9 mouse cellular contexts compared by ENCODE assay signal in genomic region chr15:81355146-81355761, GRCm38 (mm10). TPM values are rescaled to one million over a fixed set of nuclear protein-coding genes. Genes with fewer than 3 reads are reported as not detected.
DNase-seq lines count a peak whose midpoint lies in the region; ATAC-seq lines count a peak whose summit lies in the region.
"Had no signal": no experiment of that assay in that cellular context is flagged by ENCODE, and none has a peak within 500 bp of the region (broad histone marks: within the 10 kb centered on the region; RNA-seq: fewer than 3 reads in every experiment).

No protein-coding gene starts in this region.

- 0 out of 2 replicates have a peak, but pooled peaks have one; percentile 41 for ATAC-seq in intestine, embryonic 16.5 days
- no peak for ATAC-seq in hindbrain, embryonic 14.5 days (ENCODE audit: low FRiP score)

- no peaks in the 10 kb centered on the region for H3K27me3 ChIP-seq in intestine, embryonic 16.5 days (replicated peaks; ENCODE audit: control insufficient read depth, insufficient read depth, low read length)
- H3K27me3 ChIP-seq in hindbrain, embryonic 14.5 days (ENCODE audit: control insufficient read depth, insufficient read depth, low read length): no peaks in the 10 kb centered on the region
- H3K27me3 ChIP-seq: embryonic facial prominence, embryonic 12.5 days had no signal

- intact Hi-C loops in heart, postnatal 25 days (cut with DNase I): no loop called here

- 60% methylated on average over 3 of the region's 3 CpGs for WGBS in intestine, embryonic 16.5 days
- WGBS in hindbrain, embryonic 14.5 days: 65% methylated on average over 3 of the region's 3 CpGs

- H3K4me1 ChIP-seq in intestine, embryonic 16.5 days (ENCODE audit: control insufficient read depth, insufficient read depth, low read length): 0 out of 2 replicates have a peak, but pooled peaks cover 7% of the 10 kb centered on the region
- peaks cover 21% of the 10 kb centered on the region for H3K4me1 ChIP-seq in hindbrain, embryonic 14.5 days (replicated peaks; ENCODE audit: control insufficient read depth, insufficient read depth, low read length)

- H3K36me3 ChIP-seq in intestine, embryonic 16.5 days (ENCODE audit: control insufficient read depth, insufficient read depth, low read length): no peaks in the 10 kb centered on the region
- no peaks in the 10 kb centered on the region for H3K36me3 ChIP-seq in hindbrain, embryonic 14.5 days (replicated peaks; ENCODE audit: control insufficient read depth, insufficient read depth)
- H3K36me3 ChIP-seq: embryonic facial prominence, embryonic 12.5 days had no signal

- no peak overlapping the region for H3K27ac ChIP-seq in intestine, embryonic 16.5 days (ENCODE audit: low read length)
- H3K27ac ChIP-seq in hindbrain, embryonic 14.5 days: no peak overlapping the region
- H3K27ac ChIP-seq: embryonic facial prominence, embryonic 12.5 days had no signal

- DNase-seq in heart, adult 8-10 months (ENCODE audit: low spot score): peak; percentile 19
- DNase-seq in heart, postnatal 25 days (ENCODE audit: low spot score): no peak
- peak; percentile 74 for DNase-seq in CD4-positive, CD25-positive, alpha-beta regulatory T cell, adult 2 months (ENCODE audit: low read depth, low spot score)
- DNase-seq in adrenal gland, postnatal 14 days: peak; percentile 76
- peak; percentile 78 for DNase-seq in lung, postnatal 36 days
- peak; percentile 72 for DNase-seq in thymus, postnatal 25 days
- DNase-seq in hindbrain, embryonic 14.5 days (ENCODE audit: low spot score): no peak

- no peak overlapping the region for H3K4me2 ChIP-seq in intestine, embryonic 16.5 days (ENCODE audit: low read depth, low read length)
- H3K4me2 ChIP-seq in hindbrain, embryonic 14.5 days (replicated peaks): no peak overlapping the region
- H3K4me2 ChIP-seq: embryonic facial prominence, embryonic 12.5 days had no signal

- H3K4me3 ChIP-seq in intestine, embryonic 16.5 days (ENCODE audit: low read length): no peak overlapping the region
- H3K4me3 ChIP-seq in hindbrain, embryonic 14.5 days (replicated peaks; ENCODE audit: low read length): no peak overlapping the region
- H3K4me3 ChIP-seq: embryonic facial prominence, embryonic 12.5 days had no signal

- no peak overlapping the region for H3K9ac ChIP-seq in intestine, embryonic 16.5 days (ENCODE audit: low read depth, low read length)
- H3K9ac ChIP-seq in hindbrain, embryonic 14.5 days: no peak overlapping the region
- H3K9ac ChIP-seq: embryonic facial prominence, embryonic 12.5 days had no signal

- no peaks in the 10 kb centered on the region for H3K9me3 ChIP-seq in intestine, embryonic 16.5 days (ENCODE audit: control insufficient read depth, low read length)
- no peaks in the 10 kb centered on the region for H3K9me3 ChIP-seq in hindbrain, embryonic 14.5 days (ENCODE audit: control insufficient read depth, low read length)
- H3K9me3 ChIP-seq: embryonic facial prominence, embryonic 12.5 days had no signal

RNA-seq across cellular contexts. Expression of gene Slc25a17, which starts 5.4 kb away (rescaled TPM):
- 10 to 100 TPM; 11.7 to 13.5 (median 12.8) TPM for total RNA-seq in heart, adult 8-10 months (2022)
- total RNA-seq in heart, postnatal 25 days (2021): 10 to 100 TPM; 17.2 to 17.8 TPM
- total RNA-seq in adrenal gland, postnatal 14 days (2021): 139 and 141 TPM in 2 replicates
- 61.7 and 67.4 TPM in 2 replicates for polyA plus RNA-seq in intestine, embryonic 16.5 days (2015; fragmentation: Nextera tagmentation; extraction: Ambion mirVana)
- 130 and 140 TPM in 2 replicates for polyA plus RNA-seq in hindbrain, embryonic 14.5 days (2014; fragmentation: Nextera tagmentation; extraction: Ambion mirVana)

RNA-seq across cellular contexts. Expression of gene St13, which starts 44.6 kb away (rescaled TPM):
- 100 to 1,000 TPM; 102 to 114 (median 104) TPM for total RNA-seq in heart, adult 8-10 months (2022)
- total RNA-seq in heart, postnatal 25 days (2021): 100 to 1,000 TPM in 1 of 2 experiments, 10 to 100 TPM in 1; 86.0 to 108 TPM
- total RNA-seq in adrenal gland, postnatal 14 days (2021): 256 and 303 TPM in 2 replicates
- 154 and 156 TPM in 2 replicates for polyA plus RNA-seq in intestine, embryonic 16.5 days (2015; fragmentation: Nextera tagmentation; extraction: Ambion mirVana)
- polyA plus RNA-seq in hindbrain, embryonic 14.5 days (2014; fragmentation: Nextera tagmentation; extraction: Ambion mirVana): 172 and 185 TPM in 2 replicates

RNA-seq across cellular contexts. Expression of gene Xpnpep3, which starts 44.7 kb away (rescaled TPM):
- 10 to 100 TPM; 10.6 to 13.1 (median 12.0) TPM for total RNA-seq in heart, adult 8-10 months (2022)
- total RNA-seq in heart, postnatal 25 days (2021): 10 to 100 TPM; 10.2 to 12.6 TPM
- 21.6 and 29.2 TPM in 2 replicates for total RNA-seq in adrenal gland, postnatal 14 days (2021)
- polyA plus RNA-seq in intestine, embryonic 16.5 days (2015; fragmentation: Nextera tagmentation; extraction: Ambion mirVana): 6.9 and 7.8 TPM in 2 replicates
- 3.8 and 5.3 TPM in 2 replicates for polyA plus RNA-seq in hindbrain, embryonic 14.5 days (2014; fragmentation: Nextera tagmentation; extraction: Ambion mirVana)

RNA-seq across cellular contexts. Expression of gene Dnajb7, which starts 52.8 kb away (rescaled TPM):
- total RNA-seq in heart, adult 8-10 months (2022): not detected
- total RNA-seq in heart, postnatal 25 days (2021): not detected
- total RNA-seq in adrenal gland, postnatal 14 days (2021): not detected in 2 replicates
- 1.2 and 1.6 TPM in 2 replicates for polyA plus RNA-seq in intestine, embryonic 16.5 days (2015; fragmentation: Nextera tagmentation; extraction: Ambion mirVana)
- 0.39 and 1.1 TPM in 2 replicates for polyA plus RNA-seq in hindbrain, embryonic 14.5 days (2014; fragmentation: Nextera tagmentation; extraction: Ambion mirVana)

Comparison
In these comparisons a context has a peak if more than half of its experiments do, and no peak if none do; other contexts are left out.
1. DNase-seq: peak in heart, adult 8-10 months (single experiment), CD4-positive, CD25-positive, alpha-beta regulatory T cell, adult 2 months (single experiment), adrenal gland, postnatal 14 days (single experiment), lung, postnatal 36 days (single experiment) and thymus, postnatal 25 days (single experiment); none in heart, postnatal 25 days (single experiment) and hindbrain, embryonic 14.5 days (single experiment).